Mouse (Mus musculus) frontal cortex, postnatal 25 days (tissue): Measurements from ENCODE around the gene Prpf8.
"Not testable (repeated sequence)": the region's sequence is repeated elsewhere in the genome, so short reads cannot be mapped to it uniquely, and the experiment has no call there.

Experiments
- DNase-seq, 2 experiments: peaks; one replicate each; pipeline ENCODE4 v3.0.0; 2022; ENCODE audit warnings: low spot score in 2 of 2

Gene Prpf8

GRCm38 (mm10) chr11:75486601-75487285 lies at the start of gene Prpf8:
Gene Prpf8, plus strand, starts transcription at chr11:75486816.
- peak; percentile 97 to 98 for DNase-seq

- no peak for DNase-seq
Observed at GRCm38 (mm10) chr11:75438194-75438593, 48.4 kb upstream of the Prpf8 start.

- DNase-seq: no peak
Observed at GRCm38 (mm10) chr11:75438804-75439203, 47.8 kb upstream of the Prpf8 start.

- DNase-seq: no peak
Observed at GRCm38 (mm10) chr11:75439363-75439762, 47.3 kb upstream of the Prpf8 start, which contains the start of gene Serpinf2. Gene Serpinf2, minus strand, starts transcription at chr11:75439591.

GRCm38 (mm10) chr11:75439951-75440350 lies 46.7 kb upstream of the Prpf8 start:
- DNase-seq: no peak

GRCm38 (mm10) chr11:75441034-75441433 lies 45.6 kb upstream of the Prpf8 start:
- no peak for DNase-seq

- no peak for DNase-seq
Observed at GRCm38 (mm10) chr11:75441601-75442000, 45.0 kb upstream of the Prpf8 start.

GRCm38 (mm10) chr11:75443711-75444110 lies 42.9 kb upstream of the Prpf8 start:
- no peak for DNase-seq

- DNase-seq: no peak
Observed at GRCm38 (mm10) chr11:75448575-75448974, 38.0 kb upstream of the Prpf8 start.

GRCm38 (mm10) chr11:75449695-75450094 lies 36.9 kb upstream of the Prpf8 start:
- no peak for DNase-seq

GRCm38 (mm10) chr11:75450304-75450908 lies 36.2 kb upstream of the Prpf8 start:
- DNase-seq: no peak

GRCm38 (mm10) chr11:75450936-75451335 lies 35.7 kb upstream of the Prpf8 start:
- no peak for DNase-seq

- DNase-seq: no peak
Observed at GRCm38 (mm10) chr11:75452081-75452480, 34.5 kb upstream of the Prpf8 start.

- no peak for DNase-seq
Observed at GRCm38 (mm10) chr11:75452812-75453557, 33.6 kb upstream of the Prpf8 start.

- peak; percentile 68 to 71 for DNase-seq
Observed at GRCm38 (mm10) chr11:75453991-75454930, 32.4 kb upstream of the Prpf8 start, which contains the start of gene Wdr81. Gene Wdr81, minus strand, starts transcription at chr11:75454717.

- DNase-seq: no peak
Observed at GRCm38 (mm10) chr11:75455041-75455736, 31.4 kb upstream of the Prpf8 start.

- not testable (repeated sequence) for DNase-seq
Observed at GRCm38 (mm10) chr11:75455971-75456370, 30.6 kb upstream of the Prpf8 start.

GRCm38 (mm10) chr11:75456440-75456871 lies 30.2 kb upstream of the Prpf8 start:
- no peak for DNase-seq

GRCm38 (mm10) chr11:75458169-75458568 lies 28.4 kb upstream of the Prpf8 start:
- no peak for DNase-seq

GRCm38 (mm10) chr11:75458628-75459041 lies 28.0 kb upstream of the Prpf8 start:
- no peak for DNase-seq
